Mouse (Mus musculus) neural tube, embryonic 10.5 days (tissue): ENCODE data around the gene Fyttd1.
"Not testable (repeated sequence)": the region's sequence is repeated elsewhere in the genome, so short reads cannot be mapped to it uniquely, and the experiment has no call there.

Source experiments
- DNase-seq: peaks from one replicate; pipeline ENCODE4 v3.0.0-alpha.2; 2017; ENCODE audit warnings: low spot score; ENCODE audit errors: extremely low spot score

The Fyttd1 gene

DNA sequence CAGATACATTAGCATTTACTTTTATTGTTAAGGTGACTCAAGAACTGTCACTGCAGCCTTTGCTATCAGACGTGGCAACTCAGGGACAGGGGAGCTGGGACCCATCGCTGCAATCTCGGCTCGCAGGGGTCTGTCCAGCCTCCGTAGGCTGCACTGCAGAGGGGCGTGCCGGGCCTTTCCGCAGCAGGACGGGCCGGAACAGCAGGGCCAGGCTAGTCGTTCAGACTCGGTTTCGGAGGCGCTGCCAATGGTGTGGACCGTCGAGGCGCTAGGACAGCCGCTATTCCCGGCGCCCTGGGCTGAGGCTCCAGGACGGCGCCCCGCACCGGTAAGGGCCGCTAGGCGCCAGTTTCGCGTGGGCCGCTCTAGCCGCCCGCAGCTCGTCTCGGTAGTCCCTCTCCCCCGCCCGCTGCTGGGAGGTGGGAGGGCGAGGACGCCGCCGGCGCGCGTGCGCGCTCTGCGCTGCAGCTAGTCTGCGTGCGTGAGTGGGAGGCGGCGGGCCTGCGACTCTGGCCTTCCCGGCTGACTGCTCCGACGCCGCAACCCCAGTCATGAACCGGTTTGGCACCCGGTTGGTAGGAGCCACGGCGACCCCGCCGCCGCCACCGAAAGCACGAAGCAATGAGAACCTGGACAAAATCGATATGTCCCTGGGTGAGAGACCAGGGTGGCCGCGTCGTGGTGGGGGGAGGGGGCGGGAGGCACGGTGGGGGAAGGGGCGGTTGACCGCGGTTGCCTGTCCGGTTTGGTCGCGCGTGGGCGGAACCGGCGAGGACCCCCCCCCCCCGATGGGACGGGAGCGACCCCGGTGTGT, at the start of gene Fyttd1, which contains the start of gene Rubcn:
TSS of gene Fyttd1 (plus strand) at position 158 of the 814 bp plus-strand sequence.
TSS of gene Rubcn (minus strand) at position 424 of the 814 bp plus-strand sequence.
- peak; percentile 94 for DNase-seq

DNA sequence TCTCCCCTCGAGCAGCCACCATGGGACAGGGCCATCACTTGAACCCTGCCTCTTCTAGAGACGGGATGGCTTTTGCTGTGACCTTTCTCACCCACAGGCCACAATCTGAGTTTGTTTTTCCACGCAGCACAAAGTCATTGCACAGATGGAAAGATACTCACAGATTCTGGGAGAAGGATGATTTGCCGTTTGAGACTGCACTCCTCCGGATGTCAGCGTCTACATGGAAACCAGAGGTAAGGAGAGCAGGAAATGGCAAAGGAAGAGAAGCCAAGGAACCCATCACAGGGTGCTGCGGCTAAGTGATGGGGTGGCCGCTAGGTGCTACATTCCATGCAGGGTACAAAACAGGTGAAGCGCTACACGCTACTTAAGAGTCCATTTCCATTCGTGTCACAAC, 48.2 kb upstream of the Fyttd1 start:
- DNase-seq = no peak

DNA sequence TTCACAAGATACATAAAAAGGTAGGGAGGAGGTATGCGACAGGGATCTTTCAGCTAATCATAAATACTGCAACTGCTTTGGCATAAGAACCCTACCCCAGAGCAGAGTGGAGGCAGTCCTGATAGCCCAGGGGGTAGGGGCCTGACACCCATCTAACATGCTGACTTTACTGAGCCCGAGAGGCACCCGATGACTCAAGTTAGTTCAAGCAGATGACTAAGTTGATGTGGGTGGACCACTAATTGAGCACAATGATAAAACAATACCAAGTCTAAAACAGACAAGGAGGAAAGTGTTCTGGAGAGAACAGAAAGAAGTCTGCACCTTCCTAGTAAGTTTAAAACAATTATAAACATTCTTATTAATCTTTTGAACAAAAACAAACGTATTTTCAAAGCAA, 45.8 kb upstream of the Fyttd1 start:
- no peak for DNase-seq

DNA sequence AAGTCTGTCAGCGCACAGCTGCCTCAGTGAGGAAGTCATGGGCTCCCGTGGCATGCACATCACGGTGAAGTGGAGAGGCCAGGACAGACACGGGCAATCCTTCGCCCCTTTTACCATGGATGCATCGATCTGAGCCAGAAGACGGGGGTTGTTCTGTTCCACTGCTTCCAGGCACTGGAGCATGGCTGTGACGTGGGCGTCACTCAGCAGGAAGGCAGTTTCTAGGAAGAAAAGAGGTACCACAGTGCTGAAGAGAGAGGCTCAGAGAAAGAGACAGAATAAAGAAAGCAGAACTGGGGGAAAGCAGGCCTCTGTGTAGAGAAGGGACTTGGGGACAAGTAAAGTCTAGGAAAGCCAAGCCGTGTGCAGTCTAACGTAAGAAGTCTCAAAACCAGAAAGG, 30.2 kb upstream of the Fyttd1 start:
- DNase-seq = no peak

DNA sequence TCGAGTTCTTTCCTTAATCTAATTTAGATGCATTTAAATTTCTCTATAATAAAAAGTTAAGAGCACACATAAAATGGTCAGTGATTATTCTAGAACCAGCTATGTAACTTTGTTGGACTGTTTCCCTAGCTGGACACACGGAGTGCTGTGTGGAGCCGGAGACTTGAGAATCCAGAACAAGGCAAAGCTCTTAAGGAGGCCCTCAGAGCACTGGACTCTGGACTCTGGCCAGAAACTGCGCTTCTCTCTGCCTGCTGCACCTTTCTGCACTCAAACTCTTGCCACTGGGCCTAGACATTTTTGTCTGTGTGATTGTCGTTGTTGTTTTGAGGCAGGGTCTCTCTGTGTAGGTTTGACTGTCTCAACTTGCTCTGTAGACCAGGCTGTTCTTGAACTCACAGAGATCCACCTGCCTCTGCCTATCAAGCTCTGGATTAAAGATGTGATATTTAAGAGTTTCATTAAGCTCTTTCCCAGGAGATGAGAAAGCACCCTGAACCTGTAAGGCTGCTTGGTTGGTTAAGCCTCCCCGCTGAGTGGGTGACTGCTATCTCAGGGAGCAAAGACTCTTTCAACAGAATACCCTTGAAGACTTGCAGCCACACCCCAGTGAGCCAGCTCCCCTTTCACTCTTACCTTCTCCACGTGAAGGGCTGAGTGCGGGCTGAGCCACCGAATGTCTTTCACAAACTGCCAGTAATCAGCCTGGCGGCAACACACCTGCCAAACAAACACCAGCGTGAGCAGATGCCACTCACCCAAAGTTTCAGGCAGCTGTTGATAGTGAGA, 28.1 kb upstream of the Fyttd1 start:
- no peak for DNase-seq

DNA sequence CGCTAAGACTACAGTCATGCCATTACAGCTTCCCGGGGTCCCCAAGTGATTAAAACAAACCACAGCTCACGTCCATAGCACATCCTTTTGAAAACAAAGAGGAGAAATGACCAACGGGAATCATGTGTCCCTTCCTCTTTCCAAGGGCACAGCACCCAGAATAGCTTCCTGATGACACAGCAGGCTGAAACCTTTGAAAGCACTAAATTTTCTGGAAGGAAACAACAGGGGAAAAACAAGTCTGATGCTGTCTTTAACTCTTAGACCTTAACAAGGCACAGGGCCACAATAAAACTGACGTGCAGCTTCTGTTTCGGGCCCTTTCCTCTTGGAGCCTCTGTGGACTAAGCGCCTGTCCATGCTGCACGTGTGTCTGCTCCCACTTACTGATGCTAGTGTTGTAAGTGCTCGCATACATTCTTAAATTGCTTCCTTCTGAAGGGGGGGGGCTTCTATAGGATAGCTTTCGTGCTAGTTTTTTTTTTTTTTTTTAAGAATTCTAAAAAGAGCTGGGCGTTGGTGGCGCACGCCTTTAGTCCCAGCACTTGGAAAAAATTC, 23.7 kb upstream of the Fyttd1 start:
- DNase-seq = no peak

DNA sequence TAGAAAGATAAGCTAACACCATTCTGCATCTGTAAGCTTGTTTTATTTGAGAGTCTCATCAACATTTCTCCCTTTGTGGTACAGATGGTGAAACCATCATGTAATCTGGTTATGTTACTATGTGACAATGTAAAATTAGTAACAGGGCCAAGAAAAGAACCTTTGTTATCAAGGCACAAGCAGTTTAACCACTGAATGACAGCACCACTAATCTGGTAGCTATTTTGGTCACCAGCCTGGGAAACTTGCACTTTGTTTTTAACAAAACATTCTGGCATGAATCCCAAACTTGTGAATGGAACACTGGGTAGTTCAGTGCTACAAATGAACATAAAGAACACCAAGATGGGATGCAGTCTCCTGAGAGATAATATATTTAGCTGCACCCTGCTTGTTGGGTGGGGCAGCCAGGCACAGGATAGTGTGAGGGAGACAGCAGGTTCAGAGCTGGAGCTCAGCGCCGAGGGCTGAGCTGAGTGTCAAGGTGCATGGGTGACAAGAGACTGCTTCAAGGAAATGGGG, 23.2 kb upstream of the Fyttd1 start:
- DNase-seq = no peak

DNA sequence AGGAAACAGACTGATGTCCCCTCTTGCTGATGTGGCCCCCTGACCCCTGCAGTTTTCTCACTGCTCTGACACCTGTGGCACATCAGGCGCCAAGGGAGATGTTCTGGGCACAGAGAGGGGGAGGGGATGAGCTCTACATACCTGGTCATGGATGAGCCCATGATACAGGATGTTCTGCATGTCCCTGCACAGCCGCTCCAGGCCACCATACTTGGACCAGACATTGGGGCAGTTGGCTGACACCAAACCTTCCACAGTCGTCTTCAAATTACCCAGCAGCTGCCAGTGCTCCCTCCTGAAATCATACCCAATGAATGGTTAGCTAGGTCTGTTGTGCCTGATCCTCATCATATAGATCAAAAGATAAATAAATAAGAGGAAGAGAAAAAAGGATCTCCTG, 20.5 kb upstream of the Fyttd1 start:
- DNase-seq = no peak

DNA sequence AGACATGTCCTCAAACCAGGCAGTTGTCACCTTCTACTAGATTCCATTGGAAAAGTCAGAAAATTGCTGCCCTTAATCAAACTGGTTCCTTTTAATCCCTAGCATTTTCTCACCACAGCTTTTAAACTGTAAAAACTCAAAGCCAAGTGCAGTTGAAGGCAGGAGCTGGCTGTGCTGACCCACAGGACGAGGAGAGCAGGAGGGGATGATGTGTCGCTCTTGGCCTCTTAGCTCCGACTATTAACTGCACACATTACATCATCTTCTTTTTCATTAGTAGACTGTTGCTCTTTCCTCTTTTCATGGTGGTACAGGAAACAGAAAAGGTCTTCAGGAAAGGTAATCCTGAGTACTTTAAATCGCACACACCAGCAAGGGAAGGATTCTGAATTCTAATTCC, 18.9 kb upstream of the Fyttd1 start:
- no peak for DNase-seq

DNA sequence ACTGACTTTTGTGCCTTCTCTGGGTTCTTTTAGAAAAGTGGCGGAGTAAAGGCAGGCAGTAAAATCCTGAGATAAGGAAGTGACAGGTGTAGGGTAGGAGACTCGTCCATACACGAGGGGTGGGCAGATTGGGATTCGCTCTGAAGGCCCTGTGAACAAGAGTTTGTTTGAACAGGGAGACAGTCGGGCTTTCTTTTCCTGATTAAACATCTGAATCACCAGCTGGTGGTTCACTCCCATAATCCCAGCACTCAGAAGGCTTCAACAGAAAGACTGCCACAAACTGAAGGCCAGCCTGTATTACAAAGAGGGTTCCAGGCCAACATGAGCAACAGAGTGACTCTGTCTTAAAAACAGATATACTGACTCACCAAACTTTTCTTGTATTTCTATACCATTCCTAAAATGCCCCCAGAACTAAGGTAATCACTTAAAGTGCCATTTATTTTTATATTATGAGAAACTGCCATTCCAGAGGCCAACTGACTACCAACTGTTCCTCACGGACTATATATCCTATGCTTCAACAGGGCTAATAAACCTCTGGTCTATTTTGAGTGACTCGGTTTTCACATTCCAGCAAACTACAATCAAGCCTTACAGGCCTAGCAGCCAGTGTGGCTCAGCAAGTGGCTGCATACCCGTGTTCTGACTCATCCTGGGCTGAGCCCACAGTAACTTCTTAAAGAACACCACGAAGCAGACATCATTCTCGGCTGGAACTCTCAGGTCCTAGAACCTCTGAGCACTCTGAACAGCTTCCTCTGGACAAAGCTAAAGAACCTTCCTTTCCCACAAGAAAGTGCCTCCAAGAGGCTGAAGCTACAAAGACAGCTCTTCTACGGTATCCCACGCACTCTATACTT, 18.3 kb upstream of the Fyttd1 start:
- no peak for DNase-seq

DNA sequence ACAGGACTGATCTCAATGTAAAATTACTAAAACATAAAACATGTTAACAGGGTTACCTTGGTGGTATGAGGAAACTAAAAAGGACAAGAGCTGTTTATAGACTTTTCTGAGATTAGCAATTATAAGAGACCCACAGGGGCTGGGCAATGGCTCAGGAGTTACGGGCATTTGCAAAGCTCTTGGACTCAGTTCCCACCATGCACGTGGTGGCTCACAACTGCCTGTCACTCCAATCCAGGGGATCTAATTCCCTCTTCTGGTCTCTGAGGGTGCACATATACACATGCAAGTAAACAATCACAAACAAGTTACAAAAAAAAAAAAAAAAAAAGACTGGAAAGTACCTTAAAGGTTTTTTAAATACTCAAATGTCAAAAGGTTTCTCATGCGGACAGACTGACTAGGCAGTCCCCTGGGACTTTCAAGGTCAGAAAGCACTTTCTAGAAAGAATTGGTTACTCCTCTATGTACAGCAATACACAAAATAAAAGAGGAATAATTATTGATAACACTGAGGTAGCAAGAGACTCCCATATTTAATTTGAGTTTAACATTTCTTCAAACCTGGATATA, 15.4 kb upstream of the Fyttd1 start:
- no peak for DNase-seq

DNA sequence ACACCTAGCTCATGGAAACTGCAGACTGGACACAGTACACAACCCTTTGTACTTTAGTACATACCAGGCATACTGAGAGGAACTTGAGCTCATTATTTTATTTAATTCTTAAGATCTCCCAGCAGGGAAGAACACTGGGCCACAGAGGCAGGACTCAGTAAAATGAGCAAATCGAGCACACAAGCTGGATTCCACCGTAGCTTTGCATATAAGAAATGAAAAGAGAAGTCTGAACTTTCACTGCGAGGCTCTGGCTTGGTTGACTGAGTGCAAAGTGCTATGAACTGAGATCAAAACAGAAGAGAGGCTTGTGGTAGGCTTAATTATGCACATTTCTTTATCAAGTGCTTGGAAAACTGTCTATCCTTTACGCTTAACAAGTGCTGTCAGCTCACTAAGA, 11.9 kb upstream of the Fyttd1 start:
- DNase-seq = no peak

DNA sequence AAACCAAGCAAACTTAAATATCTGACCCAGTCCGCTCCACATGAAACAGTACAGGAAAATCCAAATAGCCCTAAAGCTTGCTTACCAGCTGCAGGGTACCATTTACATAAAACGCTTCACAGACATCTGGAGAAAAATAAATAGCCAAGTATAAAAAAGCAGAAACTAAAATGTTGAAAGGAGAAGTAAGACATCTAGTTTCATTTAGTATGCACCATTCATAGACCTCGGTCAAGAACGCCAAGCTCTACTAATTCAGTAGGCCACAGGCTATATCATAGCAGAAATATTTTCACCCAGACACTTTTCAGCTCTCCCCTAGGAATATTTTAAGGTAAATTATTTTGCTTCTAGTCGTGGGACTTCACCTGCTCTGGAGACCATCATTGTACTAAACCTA, 10.6 kb upstream of the Fyttd1 start:
- DNase-seq = no peak

DNA sequence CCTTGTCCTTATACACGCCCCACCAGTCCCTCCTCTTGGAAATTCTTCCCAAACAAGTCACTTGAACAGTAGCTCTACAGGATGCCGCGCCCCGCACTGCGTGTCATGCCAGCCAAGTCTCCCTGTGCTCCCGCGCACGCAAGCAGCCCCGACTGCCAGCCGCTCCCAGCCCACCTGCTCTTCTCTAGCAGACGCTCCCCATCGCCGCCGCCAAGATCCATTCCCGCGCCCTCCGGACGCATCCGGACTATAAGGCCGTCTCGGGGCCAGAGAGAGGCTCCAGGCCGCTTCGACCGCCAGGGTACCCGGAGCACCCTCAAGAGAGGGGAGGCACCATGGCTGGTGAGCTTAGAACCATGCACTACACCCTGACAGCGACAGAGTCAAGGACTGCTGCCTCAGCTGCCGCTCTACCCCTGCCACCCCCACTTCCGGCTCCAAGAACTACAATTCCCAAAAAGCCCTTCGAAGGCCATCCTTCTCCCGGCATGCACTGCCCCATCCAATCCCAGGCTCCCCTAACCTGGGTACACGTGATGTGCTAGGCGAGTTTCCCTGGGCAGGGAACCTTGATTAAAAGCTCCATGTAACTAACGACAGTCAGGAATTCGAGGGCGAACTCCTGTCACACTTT, 9.3 kb upstream of the Fyttd1 start:
- DNase-seq = peak; percentile 87

DNA sequence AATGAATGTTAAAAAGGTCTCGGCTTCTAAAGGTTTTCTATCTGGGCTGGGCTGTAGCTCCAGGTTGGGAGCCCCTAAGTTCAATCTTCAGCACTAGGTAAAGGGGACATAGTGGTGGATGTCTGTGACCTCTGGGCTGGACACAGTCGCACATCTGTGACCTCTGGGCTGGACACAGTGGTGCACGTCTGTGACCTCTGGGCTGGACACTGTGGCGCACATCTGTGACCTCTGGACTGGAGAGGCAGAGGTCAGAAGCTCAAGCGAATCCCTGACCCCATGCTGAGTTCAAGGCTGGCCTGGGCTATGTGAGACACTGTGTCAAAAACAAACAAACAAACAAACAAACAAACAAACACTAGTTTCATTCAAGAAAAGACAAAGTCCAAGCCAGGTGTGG, 7.1 kb upstream of the Fyttd1 start:
- DNase-seq = no peak

DNA sequence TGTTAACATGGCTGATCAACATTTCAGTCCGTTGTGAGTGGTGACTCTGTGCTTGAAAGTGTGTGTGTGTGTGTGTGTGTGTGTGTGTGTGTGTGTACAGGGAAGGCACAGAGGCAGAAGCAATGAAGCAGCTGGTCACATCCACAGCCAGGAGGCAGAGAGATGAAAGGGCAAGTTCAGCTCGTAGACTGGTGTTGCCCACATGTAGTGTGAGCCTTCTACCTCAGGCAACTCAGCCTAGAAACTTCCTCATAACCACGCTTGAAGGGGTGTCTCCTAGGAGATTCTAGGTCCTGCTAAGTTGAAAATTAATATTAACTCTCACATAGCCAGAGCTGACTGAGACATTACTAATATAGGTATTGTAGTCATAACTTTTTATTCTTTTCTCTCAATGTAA, 3.9 kb upstream of the Fyttd1 start:
- no peak for DNase-seq

DNA sequence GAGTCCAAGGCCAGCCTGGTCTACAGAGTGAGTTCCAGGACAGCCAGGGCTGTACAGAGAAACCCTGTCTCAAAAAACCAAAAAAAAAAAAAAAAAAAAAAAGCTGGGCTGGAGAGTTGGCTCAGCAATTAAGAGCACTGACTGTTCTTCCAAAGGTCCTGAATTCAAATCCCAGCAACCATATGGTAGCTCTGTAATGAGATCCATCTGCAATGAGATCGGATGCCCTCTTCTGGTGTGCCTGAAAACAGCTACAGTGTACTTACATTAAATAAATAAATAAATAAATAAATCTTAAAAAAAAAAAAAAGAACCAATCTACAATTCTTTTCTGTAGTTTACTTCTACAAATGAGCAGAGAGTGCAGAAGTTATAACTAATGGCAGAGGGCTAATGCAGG, 2.0 kb upstream of the Fyttd1 start:
- not testable (repeated sequence) for DNase-seq

DNA sequence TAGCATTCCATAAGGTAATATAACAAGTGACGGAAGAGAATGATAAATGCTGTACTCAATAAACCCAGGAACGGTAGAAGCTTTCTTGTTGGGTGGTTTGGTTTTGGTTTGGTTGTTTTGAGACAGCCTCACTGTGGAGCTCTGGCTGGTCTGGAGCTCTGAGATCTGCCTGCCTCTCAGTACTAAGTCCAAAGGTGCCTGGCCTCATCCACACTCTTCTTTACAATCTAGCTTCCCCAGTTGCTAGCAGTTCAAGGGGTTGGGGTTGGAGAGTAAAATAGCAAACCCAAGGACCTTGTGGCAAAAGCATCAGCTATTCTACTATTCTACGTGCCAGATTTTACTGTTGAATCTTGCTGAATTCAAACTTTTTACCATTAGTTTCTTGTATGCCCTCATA, 1.5 kb upstream of the Fyttd1 start:
- no peak for DNase-seq

DNA sequence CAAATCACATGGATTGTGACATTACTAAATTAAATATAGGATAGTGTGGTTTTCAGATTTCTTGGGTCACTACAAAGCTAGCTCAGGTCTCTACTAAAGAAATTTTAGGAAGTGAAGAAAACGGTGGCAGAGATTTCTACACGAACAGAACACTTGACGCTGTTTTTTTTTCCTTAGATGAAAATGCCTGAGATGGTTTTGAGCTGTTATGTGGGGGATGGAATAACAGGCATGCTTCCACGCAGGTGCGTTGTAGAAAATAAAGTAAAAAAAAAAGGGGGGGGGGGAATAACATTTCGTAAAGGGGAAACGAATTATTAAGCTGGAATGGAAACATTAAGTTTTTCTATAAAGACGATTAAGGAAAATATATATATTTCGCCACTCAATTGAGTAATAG, 469 bp upstream of the Fyttd1 start:
- DNase-seq = no peak

DNA sequence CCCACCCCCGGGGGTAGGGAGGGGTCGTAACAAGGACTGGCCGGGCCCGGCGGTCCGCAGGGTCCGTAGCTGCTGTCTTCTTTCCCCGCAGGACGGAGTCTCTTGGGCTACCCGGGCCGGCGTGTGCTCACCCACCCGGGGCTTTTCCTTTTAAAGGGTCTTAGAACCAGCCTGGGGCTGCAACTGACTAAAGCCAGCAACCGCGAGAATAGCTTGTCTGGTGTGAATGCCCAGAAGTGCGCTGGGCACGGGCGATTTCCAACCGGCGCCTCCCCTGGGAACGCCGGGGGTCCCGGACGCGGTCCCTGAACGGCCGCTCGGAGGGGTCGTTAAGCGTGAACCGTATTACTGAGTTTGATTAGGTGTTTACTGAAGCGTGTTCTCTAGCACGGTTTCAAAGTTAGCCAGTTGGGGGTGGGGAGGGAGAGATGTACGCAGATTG, 878 bp downstream of the Fyttd1 start:
- DNase-seq = no peak
